Mouse (Mus musculus): Measurements from ENCODE around the gene Pa2g4.
"Not testable (repeated sequence)": the region's sequence is repeated elsewhere in the genome, so short reads cannot be mapped to it uniquely, and the experiment has no call there.

Gene Pa2g4

DNA sequence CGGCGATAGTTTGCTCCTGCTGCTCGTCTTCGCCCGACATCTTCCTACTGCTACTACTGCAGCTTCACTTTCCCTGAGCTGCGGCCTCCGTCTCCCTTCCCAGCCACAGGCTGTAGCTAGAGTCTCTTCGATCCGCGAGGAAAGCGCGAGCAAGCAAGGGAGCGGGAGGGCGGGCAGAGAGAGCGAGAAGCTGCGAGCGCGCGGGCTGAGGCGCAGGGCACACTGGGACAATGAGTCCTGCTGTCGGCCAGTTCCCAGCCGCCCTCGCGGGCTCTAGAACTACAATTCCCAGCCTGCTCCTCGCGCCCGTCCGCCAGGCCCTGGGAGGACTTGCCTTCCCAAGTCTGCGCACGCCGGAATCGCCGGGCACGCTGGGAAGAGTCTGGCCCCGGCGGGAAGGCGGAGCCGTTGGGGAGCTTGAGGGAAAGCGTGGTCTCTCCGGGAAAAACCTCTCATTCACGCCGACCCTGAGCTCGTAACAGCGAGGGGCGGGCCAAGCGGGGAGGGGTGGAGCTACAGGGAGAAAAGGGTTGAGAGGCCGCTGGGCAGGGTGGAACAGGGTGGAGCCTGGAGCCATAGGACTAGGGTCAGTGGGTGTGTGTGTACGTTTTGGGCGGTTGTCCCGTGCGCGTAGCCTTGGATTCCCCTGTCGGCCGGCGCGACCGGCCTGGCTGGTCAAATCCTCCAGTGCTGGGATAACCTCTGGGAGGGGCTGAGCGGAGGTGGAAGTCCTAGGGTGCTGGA is at the start of gene Pa2g4:
Gene Pa2g4, minus strand, starts transcription at position 200 of the 744 bp plus-strand sequence.
- DNase-seq: peak; percentile 99

DNA sequence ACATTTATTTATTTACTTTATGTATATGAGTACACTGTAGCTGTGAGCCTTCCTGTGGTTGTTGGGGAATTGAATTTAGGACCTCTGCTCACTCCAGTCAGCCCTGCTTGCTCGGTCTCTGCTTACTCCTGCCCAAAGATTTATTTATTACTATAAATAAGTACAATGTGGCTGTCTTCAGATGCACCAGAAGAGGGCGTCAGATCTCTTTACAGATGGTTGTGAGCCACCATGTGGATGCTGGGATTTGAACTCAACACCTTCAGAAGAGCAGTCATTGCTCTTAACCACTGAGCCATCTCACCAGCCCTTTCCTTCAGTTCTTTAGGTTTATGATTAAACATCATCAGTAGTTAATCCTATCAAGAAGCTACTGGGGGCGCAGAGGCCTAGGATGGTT is 49.1 kb upstream of the Pa2g4 start:
- DNase-seq: no peak

DNA sequence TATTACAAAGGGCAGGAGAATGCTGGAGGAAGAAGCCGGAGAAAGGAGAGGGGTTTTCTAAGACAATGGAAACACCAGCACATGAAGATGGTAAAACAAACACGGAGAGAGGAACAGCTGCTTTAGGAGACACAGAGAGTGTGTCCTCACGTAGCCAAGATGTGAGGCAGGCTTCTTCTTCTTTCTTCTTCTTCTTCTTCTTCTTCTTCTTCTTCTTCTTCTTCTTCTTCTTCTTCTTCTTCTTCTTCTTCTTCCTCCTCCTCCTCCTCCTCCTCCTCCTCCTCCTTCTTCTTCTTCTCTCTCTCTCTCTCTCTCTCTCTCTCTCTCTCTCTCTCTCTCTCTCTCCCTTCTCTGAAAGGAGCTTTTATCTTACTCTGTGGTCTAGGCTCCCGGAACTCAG is 48.0 kb upstream of the Pa2g4 start:
- not testable (repeated sequence) for DNase-seq

DNA sequence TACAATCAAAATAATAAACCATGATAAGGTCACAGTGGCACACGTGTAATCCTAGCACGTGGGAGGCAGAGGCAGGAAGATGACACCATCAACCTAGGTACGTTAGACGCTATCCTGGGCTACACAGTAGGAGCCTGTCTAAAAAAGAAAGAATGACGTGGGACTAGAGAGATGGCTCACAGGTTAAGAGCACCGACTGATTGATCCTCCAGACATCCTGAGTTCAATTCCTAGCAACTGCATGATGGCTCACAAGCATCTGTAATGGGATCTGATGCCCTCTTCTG is 47.3 kb upstream of the Pa2g4 start:
- DNase-seq: no peak

DNA sequence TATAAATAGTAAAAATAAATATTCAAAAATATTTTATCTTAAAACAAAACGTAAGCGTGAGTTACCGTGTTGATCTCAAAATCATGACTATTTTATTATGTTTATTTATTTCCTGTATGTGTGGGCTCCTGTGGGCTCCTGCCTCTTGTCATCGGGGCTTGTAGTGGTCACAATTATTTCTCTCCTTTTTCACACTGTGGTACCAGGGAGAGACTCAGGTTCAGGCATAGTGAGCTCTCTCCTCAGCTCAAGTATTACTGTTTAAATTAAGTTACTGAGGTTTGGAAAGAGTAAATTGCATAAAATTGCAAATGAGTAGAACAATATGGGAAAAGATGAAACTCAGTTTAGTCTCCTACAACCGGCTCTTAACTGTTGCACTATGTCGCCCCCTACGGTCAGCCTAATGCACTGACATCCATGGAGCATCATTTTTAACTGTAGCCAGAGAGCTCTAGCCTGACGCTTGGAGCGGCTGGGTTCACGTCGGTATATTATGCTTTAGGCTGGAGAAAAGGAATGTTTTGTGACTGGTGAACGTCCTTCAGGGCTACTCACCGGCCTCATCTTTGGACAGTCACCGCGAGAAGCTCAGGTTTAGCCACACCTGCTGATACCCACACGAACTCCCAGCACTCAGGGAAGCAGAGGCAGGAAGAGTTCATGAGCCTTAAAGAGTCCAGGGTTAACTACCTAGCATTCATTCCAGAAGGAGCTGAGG is 46.8 kb upstream of the Pa2g4 start:
- DNase-seq: peak; percentile 86

DNA sequence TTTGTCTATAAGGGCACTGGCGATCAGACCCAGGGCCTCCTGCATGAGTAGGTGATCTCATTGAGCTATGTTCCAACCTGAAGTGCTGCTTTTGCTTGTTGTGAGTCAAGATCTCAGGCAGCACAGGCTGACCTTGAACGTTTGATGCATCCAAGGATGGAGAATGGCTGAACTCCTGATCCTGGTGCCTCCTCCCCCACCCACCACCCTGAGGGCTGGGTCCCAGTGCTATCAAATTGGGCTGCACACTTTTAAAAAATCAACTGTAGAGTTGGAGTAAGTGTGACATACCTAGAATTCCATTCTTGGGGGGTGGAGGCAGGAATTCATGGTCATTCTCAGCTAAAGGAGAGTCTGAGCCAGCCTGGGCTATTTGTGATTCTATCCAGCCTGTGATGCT is 40.7 kb upstream of the Pa2g4 start:
- no peak for DNase-seq

DNA sequence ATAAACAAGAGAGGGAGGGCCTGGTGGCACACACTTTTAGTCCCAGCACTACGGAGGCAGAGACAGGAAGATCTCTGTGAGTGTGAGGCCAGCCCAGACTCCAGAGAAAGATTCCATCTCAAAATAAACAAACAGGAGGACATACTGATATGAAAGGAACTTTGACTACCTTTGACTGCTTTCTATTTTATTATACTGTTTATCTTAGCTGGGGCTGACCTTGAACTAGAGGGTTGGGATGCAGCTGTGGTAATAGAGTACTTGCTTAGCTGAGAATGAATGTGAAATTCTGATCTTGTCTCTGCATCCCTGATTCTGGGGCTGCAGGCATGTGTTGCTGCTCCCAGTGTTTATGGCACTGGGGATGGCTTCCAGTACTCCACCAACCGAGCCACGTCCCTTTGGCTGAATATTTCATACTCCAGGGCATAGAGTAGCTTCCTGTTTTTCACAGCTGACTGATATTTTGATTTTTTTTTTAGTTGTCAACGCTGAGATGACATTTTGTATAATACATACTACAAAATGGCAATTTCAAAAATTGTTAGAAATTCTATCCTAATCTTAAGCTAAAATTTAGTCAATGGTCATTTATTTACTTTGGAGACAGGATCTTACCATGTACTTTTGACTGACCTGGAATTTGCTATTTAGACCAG is 36.8 kb upstream of the Pa2g4 start:
- no peak for DNase-seq

DNA sequence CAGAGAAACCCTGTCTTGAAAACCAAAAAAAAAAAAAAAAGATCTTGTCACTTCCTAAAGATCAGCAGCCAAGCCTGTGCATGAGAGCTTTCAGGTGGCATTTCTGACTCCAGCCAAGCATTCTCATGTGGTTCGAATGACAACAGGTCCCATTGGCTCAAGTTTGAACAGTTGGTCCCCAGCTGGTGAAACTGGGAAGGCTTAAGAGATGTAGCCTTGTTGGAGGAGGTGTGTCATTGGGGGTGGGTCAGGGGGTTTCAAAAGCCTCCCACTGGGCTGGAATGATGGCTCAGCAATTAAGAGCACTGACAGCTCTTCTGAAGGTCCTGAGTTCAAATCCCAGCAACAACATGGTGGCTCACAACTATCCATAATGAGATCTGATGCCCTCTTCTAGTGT is 35.7 kb upstream of the Pa2g4 start:
- no peak for DNase-seq

DNA sequence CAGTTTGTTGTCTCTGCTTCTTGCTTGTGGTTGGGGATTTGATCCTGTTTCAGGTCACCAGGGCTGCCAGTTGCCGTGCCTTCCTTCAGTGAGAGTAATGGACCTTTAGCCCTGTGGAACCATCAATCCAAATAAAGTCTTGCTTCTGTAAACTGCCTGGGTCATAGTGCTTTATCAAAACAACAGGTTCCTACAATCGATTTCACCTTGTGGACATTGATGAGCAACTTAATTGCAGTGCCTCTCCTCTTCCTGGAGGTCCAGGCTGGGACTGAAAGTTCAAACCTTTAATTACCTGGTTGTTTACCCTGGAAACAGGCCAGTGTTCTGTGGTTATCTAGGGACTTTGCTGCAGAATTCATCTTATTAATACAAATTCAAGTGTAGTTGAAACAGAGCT is 32.7 kb upstream of the Pa2g4 start:
- no peak for DNase-seq

DNA sequence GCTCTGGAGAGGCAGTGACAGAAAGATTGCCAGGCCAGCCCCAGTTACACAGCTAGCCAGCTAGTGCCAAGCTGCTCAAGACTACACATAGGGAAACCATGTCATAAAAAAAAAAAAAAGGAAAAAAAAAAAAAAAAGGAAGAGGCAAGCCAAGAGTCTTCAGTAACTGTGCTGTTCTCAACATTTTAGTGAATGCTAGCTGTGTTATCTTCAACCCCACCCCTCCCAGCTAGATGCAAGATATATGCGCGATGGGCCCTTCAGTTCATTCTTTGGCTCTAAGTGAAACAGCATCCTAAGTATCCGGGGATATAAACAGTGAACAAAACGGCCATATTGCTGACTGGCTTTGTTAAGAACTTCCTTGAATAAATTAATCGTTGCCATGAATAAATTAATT is 27.0 kb upstream of the Pa2g4 start:
- DNase-seq: no peak

DNA sequence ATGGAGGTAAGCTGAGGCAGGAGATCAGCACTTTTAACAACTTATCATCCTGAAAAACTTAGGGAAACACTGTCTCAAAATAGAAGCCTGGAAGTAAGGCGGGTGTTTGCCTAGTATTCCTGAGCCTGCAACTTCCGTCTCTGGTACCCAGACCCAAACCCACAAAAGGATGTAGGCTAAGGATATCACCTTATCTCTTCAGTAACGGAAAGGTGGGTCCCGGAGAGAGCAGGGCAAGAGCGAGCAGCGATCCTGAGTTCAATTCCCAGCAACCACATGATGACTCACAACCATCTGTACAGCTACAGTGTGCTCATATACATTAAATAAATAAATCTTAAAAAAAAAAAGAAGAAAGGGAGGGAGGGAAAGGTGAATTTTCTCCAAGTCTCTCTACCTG is 25.6 kb upstream of the Pa2g4 start:
- no peak for DNase-seq

DNA sequence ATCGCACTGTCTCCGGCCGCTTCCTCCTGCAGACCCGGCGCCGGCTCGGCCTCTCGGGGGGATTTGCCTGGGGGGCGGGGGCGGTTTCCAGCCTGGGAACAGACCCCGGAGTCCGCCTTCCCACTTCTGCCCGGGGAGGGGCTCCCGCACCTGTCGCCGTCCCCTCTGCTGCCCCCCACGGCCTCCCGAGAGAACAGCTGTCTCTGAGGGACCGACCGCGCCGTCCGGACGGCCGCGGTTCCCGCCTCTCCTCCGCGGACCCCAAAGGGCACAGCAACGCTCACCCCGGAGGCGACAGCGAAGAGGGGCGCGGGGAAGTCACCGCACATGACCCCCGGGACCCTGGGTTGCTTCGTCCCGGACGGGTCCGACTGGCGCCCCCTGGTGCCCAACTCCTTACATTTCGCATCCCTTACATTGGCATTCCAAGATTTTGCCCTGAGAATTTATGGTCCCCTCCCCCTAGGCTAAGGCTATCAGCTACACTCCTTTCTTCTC is 24.5 kb upstream of the Pa2g4 start:
- DNase-seq: peak; percentile 84

DNA sequence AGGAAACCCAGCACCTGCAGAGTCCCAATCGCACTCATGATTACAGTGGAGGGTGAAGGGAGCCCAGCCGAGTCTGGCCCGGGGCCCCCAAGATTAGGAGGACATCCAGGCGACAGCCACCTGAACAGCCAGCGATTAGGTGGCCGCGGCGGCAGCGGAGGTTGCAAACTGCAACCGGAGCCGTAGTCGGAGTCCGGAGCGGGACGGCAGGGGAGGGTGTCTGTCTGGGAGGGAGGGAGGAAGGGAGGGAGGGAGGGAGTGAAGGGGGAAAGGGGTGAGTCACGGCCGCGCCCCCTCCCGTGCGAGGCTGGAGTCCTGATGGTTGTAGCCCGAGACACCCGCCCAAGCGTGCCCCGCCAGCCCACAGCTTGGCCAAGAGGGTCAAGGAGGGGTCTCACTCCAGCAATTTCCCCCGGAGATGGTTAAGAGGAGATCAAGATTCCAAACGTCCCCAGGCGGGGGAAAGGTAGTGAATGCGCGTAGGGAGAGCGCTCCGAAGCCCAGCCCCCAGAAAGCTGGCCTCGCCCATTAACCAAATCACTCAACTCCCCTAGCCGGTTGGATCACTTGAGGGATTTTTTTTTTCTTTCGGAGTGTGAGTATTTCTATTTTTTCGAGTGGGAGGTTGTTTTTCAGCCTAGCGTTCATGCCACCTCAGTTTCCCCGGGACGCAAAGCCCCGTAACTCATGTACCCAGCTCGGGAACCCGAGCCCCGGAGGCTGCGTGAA is 23.8 kb upstream of the Pa2g4 start, which contains the start of gene Erbb3:
Gene Erbb3, minus strand, starts transcription at position 189 of the 729 bp plus-strand sequence.
- DNase-seq: peak; percentile 78

DNA sequence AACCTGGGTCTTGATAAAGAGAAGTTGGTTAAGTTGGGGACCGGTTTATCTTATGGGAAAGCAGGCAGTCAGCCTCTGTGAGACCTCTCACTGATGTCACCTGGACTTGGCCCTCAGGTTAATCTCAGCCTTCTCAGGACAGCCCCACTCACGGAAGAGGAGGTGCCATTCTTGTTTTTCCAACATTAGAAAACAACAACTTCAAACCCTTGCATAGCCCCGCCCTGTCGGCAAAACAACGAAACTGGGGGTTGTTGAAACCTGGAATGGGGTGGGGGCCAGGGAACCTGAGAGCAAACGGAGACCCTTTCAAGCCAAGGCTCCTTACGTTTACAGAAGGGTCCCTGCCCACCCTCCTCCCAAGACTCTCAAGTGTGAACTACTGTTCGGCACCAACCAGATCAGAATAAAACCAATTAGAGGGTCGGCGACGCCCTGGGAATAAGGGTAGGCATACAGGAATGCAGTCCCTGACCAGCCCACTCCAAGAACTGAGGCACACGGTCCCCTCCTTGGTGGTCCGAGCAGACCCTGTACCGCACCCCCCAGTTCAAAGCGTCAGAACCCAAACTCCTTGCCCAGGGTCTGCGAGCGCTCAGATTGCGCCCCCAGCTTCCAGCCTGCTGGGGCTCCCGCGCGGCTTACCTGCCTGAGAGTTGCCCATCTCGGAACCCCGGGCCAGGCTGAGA is 23.1 kb upstream of the Pa2g4 start:
- peak; percentile 54 for DNase-seq

DNA sequence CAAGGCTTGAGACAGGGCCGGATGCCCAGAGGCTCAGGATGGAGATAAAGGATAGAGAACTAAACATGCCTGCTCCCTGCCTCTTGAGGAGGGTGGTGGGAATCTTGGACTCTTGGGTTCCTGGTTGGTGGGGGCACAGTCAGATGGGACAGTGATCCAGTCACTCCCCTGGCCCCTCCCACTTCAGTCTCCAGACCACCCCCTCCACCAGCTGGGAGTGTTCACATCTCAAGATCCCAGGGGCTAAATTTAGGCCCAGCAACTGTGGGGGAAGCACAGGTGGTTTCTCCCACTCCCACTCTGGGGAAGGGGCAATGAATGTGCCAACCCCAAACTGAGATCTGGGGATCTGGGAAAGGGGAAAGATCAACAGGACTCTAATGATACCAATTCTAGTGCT is 22.3 kb upstream of the Pa2g4 start:
- no peak for DNase-seq

DNA sequence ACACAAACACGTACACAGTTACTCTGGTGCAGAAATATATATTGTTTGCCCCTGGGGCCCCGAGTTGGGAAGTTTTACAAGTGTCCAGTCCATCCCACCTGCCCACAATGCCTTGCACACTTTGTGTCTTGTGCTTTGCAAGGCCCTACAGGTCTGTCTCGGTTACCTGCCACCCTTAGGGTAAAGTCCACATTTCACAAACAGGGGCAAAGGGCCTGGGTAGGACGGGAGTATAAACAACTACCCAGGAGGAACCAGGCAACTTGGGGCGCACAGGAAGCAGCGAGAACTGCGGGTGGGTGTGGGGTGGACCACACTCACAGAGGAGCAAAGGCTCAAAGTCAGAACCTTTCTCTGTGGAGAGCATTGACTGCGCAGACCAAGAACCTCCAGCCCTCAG is 21.9 kb upstream of the Pa2g4 start:
- peak; percentile 67 for DNase-seq

DNA sequence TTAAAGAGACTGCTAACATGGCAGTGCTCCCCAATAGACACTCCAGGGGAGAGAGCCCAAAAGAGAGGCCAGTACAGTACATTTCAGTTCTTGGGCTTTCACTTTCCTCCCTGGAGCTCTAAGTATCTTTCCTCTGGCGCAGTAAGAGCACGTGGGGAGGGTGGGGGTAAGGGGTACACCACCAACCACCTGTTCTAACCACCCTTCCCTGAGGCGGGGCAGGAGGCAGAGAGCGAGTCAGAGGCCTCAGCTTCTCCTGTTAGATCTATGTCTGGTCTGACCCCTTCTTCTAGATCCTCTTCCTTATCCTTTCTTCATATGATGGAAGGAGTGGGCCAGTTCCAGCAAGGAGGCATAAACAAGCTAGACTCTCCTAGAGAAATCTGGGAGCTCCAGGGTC is 21.3 kb upstream of the Pa2g4 start:
- no peak for DNase-seq

DNA sequence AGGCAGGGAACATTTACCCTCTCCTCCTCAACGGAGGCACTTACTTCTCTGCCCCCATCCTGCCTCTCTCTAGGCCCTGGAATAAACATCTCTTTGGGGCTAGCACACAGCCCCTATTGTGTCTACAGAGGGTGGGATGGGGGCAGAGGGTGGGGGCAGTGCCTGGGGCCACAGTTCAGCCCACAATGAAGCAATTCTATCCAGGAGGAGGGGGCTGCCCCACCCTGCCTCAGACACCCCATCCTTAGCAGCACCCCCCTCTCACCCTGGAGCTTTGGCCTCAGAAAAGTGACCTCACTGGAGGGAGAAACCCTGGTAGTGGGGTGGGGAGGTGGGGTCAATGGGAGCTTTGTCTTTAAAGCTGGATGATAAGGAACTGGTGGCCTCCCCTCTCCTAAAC is 20.8 kb upstream of the Pa2g4 start:
- no peak for DNase-seq

DNA sequence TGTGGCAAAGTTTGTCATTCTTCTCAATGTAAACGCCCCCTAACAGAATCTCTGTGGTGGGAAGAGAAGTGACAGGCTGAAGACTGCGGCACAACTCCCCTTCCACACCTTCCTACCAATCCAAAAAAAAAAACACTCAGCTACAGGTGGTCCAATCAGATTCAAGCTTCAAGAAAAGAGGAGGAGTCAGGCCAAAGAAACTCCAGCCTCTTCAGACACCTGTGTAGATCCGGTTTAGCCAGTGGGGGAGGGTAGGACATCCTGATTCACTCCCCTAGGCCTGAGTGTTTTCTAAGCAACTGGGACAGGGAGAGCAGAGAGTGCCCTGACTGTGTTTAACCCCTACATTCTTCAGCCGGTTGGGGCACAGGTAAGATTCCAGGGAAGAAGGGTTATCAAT is 18.6 kb upstream of the Pa2g4 start:
- peak; percentile 68 for DNase-seq

DNA sequence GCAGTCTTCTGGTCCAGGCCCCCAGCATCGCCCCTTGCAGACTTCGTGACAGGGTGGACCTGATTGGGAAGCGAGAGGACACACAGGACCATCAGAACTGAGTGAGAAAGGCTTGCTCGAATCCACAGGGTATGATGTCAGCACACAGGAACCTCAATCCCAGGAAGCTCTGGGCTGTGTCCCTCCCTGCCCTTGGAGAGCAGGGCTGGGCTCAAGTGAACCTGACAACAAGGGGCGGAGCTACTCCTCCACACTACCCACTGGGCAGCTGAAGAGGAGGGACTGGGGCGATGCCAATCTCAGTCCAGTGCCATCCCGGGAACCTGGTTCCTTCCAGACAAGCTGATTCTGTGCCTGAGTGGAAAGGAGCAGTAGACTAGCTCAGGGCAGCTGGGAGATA is 17.9 kb upstream of the Pa2g4 start:
- peak; percentile 79 for DNase-seq

DNA sequence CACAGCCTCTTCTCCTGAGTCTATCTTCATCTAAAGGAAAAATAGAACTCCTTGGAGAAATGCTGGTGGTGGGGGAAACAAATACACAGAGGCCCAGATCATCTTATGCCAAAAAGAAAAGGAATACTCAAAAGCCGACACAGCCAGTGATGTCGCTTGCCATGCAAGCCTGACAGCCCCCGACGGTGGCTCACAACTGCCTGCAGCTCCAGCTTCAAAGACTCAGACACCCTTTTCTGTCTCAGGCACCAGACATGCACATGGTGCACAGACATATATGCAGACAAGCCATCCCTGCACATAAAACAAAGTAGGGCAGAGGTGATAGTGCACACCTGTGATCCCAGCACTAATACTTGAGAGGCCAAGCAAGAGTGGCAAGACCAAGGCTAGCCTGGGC is 13.9 kb upstream of the Pa2g4 start:
- no peak for DNase-seq

DNA sequence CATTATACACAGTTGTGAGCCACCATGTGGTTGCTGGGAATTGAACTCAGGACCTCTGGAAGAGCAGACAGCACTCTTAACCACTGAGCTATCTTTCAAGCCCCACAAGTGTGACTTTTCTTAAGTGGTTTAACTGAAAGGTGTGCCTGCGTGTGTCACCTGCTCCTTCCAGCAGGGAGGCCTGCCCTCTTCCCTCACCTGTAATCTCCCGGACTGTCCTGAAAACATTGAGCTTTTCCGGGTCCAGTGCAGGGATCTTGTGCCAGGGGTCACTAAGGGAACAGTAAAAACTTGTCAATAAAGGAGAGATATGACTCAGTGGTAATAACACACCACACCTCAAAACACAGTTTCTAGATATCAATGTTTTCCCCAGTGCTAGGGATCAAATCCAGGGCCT is 13.5 kb upstream of the Pa2g4 start:
- no peak for DNase-seq

DNA sequence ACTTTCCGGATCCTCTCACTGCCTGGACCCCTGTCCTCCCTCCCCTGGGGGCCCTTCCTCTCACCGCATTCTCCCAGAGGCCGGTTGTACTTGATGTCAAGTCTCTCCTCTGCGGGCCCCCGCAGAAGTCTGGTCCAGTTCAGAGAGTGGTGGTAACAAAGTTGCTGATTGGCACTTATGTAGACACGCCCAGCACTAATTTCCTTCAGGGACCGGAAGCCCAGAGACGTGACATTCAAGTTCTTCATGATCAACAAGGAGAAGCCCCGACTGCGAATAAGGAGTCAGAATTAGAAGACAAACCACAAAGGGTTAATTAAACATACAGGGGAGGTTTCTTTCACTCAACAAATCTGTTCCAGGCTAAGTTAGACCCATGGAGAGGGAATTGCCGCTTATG is 12.5 kb upstream of the Pa2g4 start:
- DNase-seq: no peak
